Mouse (Mus musculus) frontal cortex, postnatal 36 days (tissue): ENCODE measurements around the gene Rpl10a.
A peak's percentile ranks its signal among the peaks of the same experiment; 100 is the strongest.

Experiments
- DNase-seq, 2 experiments: peaks; one replicate each; pipeline ENCODE4 v3.0.0; 2022; ENCODE audit warnings: low spot score in 2 of 2

Gene Rpl10a

DNA sequence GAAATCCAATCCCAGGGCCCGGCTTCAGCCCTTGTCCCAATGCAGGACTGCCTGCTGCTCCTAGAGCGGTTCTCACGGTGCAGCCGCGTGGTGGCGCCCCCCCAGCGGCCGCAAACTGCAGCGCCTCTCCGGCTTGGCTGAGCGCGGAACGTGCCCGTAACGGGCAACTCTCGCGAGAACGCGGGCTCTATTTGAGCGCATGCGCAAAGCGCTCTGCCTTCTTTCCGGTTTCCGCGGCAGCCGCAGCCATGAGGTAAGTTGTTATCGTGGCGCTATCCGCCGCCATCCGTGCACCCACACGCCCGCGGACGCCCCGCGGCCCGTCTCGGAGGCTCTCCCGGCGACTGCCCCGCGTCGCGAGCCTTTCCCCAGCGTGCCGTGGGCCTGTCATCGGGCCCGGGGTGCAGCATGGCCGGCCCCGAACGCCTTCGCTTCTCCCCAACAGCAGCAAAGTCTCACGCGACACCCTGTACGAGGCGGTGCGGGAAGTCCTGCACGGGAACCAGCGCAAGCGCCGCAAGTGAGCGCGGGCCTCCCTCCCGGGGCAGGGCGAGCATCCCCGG lies at the start of gene Rpl10a:
TSS of gene Rpl10a (plus strand) at position 106 of the 563 bp plus-strand sequence.
- peak; percentile 97 to 98 for DNase-seq

DNA sequence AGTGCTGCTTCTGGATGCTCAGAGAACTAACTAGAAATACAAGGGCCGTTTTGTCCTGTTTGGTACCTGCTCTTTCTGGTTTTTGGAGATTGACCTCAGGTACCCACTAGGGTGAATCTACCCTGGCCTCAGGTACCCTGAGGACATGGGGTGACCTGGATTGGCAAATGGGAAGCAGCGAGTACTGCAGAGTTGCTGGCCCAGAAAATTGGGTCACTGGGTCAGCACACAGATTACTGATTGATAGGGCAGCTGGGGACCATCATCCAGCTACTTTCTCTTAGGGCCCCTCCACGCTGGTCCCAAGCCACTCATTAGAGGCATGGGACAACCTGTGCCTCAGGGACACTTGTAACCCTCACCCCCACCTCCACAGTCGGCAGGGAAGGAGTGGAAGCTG lies 49.0 kb upstream of the Rpl10a start:
- no peak for DNase-seq

DNA sequence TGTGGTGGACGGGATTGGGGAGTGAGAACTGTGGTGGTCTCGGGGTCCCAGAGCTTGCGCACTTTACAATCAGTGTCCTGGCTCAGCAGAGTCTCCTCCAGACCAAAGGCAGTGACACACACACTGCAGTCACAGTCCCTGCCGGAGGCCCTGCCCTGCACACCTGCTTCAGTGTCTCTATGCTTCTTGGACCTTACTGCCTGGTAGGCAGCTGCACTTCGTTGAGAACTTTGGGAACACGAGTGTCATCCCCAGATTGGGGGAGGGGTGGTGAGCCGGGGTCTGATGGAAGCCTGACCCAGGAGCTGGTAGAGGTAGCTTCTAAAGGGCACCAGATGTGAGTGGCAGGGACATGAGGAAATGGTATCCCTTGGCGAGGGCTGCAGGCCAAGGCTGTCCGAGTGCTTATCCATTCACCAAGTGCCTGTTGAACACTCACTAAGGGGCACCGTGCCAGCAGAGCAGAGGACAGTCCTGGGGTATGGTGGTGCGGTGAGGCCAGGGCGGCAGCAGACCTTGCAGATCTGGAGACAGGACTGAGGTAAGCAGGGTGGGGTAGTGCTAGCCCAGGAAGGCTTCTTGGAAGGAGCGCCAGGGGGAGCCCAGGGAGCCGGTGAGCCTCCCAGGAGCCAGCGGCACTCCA lies 48.4 kb upstream of the Rpl10a start:
- no peak for DNase-seq

DNA sequence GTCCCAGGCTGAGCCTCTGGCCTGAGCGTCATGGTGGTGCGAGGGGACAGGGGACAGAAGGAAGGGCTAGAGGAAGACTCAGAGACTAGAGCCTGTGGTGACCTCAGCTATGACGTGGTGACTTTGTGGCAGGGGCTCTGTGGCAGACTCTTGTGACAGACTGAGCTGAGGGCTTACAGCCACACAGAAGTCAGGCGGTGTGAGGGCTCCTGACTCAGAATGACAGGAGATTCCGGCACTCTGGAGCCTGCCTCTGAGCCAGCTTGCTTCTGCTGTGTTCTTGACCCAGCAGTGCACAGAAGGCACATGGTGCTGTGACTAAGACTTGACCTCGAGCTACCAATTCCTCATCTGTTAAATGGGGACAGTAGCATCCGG lies 47.9 kb upstream of the Rpl10a start:
- no peak for DNase-seq

DNA sequence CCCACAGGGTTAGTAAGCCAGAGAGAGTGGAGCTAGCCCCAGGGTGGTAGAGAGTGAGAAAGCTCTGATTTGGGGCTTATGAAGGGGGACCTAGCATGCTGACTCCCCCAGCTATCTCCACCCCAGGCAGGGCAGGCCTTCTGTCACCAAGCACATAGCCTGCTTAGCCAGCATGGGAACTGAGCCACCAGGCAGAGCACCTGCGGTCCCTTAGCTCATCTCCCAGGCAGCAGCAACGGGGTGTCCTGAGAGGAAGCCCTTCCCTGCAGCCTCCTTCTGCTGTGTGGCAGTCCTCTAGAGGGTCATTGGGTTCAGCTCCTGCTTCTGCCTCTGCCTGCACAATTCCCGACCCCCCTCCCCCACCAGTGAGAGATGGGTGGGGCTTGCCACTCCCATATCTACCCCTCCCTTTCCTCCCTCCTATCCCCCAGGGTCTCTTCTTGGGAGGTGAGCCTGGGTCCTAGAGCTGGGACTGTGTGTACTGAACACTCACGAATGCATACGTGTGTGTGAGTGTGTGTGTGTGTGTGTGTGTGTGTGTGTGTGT lies 47.4 kb upstream of the Rpl10a start:
- DNase-seq: no peak

DNA sequence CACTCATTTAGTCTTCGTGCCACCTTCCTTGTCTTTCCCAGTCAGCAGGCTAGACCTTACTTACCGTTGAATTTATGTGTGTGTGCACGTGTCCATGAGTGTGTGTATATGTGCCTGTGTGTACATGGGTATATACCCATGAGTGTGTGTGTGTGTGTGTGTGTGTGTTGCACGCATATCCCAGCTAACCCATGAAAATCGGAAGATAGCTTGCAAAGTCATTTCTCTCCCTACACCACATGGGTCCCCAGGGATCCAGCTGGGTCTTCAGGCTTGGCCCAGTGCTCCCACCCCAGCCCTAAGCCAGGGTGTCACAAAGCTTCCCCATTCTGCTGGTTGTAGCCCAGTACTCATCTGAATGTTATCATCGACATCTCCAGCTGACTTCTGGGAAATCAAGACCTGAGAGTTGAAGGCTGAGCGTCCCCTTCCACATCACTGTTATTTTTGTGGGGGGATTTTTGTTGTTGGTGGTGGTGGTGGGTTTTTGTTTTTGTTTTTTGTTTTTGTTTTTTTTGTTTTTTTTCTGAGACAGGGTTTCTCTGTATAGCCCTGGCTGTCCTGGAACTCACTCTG lies 46.3 kb upstream of the Rpl10a start:
- no peak for DNase-seq

DNA sequence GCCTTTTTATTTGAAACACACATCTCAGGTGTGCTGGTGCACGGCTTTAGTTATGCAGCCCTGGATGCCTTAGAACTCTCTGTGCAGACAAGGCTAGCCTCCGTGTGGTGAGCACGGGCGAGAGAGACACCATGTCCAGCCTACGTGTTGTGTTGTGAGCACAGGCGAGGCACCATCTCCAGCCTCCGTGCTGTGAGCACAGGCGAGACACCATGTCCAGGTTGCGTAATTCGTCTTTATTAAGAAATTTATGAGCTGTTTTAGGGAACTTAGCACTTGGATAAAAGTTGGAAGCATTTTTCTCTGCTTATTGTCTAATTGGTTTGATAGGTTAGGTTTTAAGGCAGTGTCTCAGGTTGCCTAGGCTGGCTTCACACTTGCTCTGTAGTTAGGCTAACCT lies 45.1 kb upstream of the Rpl10a start:
- no peak for DNase-seq

DNA sequence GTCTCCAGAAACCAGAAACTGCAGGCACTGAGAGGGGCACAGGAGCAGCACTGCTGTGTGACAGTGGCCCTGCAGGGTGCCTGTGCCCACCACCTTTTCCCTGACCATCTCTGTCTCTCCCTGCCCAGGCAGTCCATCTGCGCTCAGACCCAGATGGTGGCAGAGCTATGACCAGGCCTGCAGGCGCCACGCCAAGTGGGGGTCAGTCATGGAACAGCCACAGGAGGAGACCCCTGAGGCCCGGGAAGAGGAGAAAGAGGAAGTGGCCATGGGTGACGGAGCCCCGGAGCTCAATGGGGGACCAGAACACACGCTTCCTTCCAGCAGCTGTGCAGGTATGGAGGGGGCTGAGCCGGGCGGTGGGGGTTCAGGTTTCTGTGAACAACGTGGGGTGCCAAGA lies 42.1 kb upstream of the Rpl10a start:
- no peak for DNase-seq

DNA sequence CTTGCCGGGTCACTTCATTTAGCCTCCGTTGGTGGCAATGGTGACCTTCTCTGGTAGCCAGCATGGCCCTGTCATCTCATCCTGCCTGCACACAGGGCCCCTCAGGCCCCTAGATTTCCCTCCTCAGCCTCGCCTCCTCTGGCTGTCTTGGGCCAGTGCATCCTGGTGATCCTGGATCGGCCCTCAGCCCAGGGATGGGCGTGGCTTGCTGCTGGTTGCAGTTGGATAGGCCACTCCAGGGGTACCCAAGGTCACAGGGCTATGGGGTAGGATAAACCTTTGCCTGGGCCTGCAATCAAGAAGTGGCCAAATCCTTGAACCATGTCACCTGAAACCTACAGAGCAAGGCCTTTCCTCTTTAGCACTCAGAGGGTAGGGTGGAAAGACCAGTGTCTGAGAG lies 41.3 kb upstream of the Rpl10a start:
- DNase-seq: no peak

DNA sequence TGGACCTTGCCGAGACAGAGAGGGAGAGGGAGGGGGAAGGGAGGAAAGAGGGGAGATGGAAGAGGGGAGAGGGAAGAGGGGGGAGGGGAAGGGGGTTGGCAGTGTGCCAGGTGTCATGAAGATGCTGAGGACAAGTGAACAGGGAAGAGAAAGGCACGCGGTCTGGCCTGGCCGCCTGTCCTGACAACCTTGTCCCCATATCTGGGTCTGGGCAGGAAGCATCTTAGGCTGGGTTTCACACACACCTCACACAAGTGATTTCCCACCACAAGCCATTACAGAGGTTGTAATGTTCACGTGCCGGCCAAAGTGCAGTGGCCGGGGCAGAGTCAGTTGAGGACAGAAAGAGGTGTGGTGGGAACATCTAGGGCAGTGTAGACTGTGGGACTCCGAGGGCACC lies 40.7 kb upstream of the Rpl10a start:
- no peak for DNase-seq

DNA sequence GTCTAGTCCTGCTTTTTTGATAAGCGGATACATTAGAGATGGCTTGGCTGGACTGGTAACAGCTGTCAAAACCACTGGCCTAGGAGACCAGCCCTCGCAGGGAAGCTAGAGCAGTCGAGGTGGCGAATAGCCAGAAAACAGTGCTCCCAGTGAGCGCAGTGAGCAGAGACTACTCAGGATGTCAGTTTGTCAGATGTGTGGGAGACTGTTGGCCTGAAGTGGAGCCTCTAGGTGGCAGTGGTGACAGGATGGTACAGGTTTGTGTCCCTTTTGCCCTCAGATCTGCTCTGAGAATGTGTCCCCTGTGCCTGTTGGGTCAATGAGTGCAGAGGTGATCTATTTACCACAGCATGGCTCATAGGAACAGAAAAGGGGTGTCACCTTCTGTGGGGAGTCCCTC lies 40.3 kb upstream of the Rpl10a start:
- DNase-seq: no peak

DNA sequence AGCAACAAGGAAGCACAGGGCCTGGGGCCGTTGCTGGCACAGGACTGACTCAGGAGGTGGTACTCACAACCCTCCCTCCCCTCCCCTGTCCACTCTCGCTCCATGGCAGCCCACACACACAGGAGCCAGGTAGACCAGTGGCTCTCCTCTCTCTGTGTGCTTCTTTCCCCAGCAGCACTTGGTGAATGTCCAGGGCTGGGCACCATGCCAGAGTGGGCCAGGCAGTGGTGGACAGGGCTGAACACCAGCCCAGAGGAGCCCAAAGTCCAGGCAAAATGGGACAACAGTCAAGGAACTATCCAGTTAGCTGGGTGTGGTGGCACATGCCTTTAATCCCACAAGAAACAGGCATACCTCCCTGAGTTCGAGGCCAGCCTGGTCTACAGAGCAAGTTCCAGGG lies 38.0 kb upstream of the Rpl10a start:
- peak in 1 of 2 experiments; percentile 14 for DNase-seq

DNA sequence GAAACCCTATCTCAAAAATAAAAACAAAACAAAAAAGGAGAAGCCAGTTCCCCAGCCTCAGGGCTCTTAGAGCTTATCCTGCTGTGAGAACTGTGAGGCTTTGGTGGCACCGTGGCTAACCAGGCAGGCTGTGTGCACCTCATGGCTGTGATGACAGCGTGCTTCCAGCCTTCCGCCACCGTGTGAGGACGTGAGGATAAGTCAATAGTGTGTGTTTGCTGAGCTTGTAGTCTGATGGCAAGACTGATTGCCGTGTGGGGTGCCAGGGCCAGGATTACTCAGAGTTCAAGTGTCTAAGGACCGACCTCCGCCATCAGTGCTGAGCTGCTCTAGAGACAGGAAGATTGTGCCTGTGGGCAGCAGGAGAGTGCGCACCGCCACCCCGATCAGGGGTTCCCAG lies 37.6 kb upstream of the Rpl10a start:
- DNase-seq: no peak

DNA sequence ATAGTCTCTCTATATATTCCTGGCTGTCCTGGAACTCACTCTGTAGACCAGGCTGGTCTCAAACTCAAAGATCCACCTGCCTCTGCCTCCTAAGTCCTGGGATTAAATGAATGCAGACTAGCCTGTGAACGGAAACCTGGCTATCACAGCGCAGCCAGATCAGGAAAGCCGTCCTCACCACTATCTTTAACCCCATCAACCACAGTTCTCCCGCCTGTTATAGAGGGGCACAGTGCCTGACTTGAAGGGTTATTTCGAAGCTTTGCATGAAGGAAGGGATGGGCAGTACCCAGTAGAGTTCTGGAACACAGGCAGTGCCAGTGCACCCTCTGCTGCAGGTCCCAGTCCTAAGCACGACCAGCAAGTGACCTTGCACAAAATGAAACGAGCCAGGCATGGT lies 36.9 kb upstream of the Rpl10a start:
- no peak for DNase-seq

DNA sequence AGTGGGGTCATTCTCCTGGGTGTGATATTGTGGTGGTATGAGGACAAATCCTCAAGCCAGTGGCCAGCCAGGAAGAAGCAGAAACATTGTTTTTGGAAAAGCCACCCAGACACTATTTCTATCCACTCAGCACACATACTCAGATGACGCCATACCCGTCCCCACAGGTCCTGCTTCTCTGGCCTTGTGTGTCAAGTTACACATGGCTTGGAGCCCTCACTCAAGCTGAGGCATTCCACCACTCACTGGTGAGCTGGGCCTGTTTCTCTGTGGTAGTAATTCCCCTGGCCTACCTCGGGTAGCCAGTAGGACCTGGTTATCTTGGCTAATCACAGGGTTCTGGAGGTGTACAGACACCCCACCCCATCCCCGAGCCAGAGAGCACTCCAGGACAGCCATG lies 34.6 kb upstream of the Rpl10a start:
- no peak for DNase-seq

DNA sequence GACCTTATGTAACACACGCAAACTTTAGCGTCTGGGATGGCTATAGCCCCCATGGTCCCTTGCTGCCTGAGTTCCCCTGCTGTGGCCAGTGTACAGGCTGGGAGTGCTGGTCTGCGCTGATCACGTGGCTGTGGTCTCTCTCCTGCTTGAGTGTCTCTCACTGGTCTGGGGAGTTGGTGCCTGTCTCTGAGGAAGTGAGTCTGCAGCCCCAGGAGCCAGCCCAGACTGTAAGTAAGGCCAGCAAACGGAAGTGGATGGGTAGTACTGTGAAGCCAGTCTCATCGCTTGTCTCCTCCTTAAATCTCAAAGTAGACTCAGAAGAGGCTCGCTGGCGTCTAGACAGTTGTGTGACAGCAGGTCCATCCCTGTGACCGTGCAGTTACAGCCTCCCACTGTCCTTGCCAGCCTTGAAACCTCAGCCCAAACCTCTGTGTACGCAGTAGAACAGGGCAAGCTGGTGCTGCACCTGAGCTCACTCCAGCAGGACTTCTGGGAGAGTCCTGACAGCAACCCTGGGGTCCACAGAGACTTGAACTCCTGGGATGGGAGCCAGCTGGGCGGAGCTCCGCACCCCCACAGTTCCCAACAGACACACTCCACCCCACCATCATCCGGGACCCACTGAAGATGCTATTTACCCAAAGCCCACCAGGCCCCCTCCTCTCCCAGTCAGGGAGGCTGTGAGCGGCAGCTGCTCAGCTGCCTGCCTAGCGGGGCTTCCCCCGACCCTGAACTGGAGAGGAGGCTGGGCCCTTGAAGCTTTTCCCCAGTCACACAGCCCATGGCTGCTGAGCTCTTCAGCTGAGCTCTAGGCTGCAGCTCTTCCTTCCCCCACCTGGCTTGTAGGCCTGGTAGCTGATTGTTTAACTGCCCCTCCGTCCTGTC lies 33.6 kb upstream of the Rpl10a start:
- DNase-seq: no peak

DNA sequence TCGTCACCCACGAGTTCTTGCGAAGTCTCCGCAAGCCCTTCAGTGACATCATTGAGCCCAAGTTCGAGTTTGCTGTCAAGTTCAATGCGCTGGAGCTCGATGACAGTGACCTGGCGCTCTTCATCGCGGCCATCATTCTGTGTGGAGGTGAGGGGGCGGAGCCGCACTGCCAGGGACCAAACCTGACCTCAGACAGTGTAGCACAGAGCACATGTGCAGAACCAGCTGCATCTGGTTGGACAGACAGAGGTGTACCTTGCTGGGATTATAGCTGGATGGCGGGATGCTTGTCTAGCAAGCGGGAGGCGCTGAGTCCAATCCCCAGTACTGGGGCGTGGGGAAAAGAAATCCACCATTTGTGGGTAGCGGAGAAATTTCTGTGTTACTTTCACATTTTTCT lies 29.4 kb upstream of the Rpl10a start:
- no peak for DNase-seq

DNA sequence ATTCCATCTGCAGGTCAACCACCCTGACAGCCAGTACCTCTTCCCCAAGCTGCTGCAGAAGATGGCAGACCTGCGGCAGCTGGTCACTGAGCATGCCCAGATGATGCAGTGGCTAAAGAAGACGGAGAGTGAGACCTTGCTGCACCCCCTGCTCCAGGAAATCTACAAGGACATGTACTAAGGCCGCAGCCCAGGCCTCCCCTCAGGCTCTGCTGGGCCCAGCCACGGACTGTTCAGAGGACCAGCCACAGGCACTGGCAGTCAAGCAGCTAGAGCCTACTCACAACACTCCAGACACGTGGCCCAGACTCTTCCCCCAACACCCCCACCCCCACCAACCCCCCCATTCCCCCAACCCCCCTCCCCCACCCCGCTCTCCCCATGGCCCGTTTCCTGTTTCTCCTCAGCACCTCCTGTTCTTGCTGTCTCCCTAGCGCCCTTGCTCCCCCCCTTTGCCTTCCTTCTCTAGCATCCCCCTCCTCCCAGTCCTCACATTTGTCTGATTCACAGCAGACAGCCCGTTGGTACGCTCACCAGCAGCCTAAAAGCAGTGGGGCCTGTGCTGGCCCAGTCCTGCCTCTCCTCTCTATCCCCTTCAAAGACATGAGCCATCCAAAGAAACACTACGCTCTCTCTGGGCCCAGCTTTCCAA lies 28.5 kb upstream of the Rpl10a start:
- no peak for DNase-seq

DNA sequence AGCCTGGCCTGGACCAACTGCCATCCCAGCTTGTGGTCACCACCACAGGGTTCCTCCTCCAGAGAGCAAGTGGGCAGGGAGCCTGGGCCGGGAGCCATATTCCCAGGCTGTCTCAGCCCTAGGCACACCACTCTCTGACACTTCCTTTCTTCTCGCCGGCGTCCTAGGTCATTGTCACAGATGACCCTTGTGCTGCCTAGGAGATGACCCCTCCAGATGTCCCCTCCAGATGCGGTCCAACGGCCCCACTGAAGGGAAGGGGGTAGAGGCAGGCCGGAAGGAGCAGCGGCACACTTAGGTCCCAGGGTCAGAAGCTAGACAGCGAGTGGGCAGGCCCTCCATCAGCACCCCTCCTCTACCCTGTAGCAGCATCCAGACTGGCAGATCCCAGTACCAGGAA lies 27.9 kb upstream of the Rpl10a start:
- DNase-seq: no peak

DNA sequence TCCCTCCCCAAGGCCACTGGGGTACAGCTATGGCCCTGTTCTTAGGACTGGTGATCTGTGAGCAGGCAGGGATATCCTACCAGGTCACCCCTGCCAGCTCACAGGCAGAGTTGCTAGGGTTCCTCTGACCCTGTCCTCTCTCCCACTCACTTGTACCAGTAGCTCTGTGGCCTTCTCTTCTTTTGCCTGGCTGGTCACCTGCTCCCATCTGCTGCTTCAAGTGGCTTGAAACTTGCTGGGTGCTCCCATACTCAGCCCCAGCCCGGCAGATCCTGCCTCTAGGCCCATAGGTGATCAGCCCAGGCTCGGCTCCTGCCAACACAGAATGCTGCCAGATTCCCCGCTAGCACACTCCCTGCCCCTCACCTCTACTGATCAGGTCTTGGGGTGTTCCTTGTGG lies 27.4 kb upstream of the Rpl10a start:
- no peak for DNase-seq

DNA sequence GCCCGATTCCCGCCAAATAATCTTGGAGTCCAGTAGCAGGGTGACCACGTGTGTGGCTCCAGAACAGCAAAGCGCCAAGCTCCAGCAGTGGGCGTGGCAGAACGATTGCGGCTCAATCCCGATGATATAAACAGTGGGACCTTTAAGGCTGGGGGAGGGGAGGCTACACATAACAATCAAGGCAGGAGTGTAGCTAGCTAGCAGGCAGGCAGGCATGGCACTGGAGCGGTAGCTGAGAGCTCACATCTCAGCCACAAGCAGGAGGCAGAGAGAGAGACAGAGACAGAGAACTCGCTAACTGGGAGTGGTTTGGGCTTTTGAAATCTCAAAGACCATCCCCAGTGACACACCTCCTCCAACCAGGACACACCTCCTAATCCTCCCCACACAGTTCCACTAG lies 23.1 kb upstream of the Rpl10a start:
- DNase-seq: no peak
